Mouse (Mus musculus): ENCODE measurements around the gene Plekhg5. TPM values are rescaled to one million over a fixed set of nuclear protein-coding genes. Genes with fewer than 3 reads are reported as not detected.

Gene Plekhg5
- polyA plus RNA-seq, 1 experiment from 2014 or later = 21.3 TPM

GRCm38 (mm10) chr4:152158585-152159284 is 86.4 kb downstream of the Plekhg5 start, which contains the start of gene Hes2:
TSS of gene Hes2 (plus strand) at chr4:152158867.
- Histone ChIP-seq H3K9me3 (replicated peaks) (no peaks in the 10 kb centered on the region), H3K4me1 (peaks cover 26% of the 10 kb centered on the region), H3K27me3 (peaks cover 84% of the 10 kb centered on the region), H3K9ac (no peak within 1 kb of the TSS), H3K36me3 (no peaks in the 10 kb centered on the region), H3K4me3 (replicated peaks) (peak within 1 kb of the TSS; percentile 24), H3K4me2 (replicated peaks) (peak within 1 kb of the TSS; percentile 44), H3K27ac (replicated peaks) (no peak within 1 kb of the TSS)
- 3% methylated on average over 35 of the region's 35 CpGs for WGBS
- ATAC-seq (ENCODE audit: insufficient number of reproducible peaks, low FRiP score, low TSS enrichment, low read depth) = no peak

DNA sequence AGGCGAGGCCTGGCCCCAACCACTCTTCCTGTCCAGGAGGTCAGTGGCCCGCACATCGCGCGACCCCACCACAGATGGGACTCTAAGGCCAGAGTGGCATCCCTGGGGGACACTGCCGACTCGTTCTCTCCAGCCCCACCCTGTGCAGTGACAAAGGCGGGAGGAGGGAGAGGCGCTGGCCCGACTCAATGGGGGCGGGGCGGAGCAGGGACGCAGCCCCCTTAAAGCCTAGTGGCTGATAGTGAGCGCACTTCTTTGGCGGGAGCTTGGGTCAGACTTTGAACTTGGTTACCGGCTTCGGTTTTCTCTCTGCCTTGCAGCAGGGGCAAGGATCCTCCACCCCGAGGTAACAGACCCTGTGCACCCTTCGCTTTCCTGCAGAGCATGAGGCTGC is 87.0 kb downstream of the Plekhg5 start:
- Histone ChIP-seq H3K27me3 (peaks cover 84% of the 10 kb centered on the region), H3K4me2 (replicated peaks) (peak overlapping the region; percentile 44), H3K9ac (no peak overlapping the region), H3K27ac (replicated peaks) (no peak overlapping the region), H3K4me1 (peaks cover 20% of the 10 kb centered on the region), H3K36me3 (no peaks in the 10 kb centered on the region), H3K9me3 (replicated peaks) (no peaks in the 10 kb centered on the region), H3K4me3 (replicated peaks) (peak overlapping the region; percentile 24; the same call in 1 of the 2 replicates)
- WGBS = 2% methylated on average over 19 of the region's 19 CpGs
- ATAC-seq (ENCODE audit: insufficient number of reproducible peaks, low FRiP score, low TSS enrichment, low read depth) = no peak

- Histone ChIP-seq H3K9me3 (replicated peaks) (no peaks in the 10 kb centered on the region), H3K4me1 (peaks cover 29% of the 10 kb centered on the region), H3K4me3 (replicated peaks) (no peak overlapping the region), H3K4me2 (replicated peaks) (no peak overlapping the region), H3K36me3 (no peaks in the 10 kb centered on the region), H3K27me3 (peaks cover 73% of the 10 kb centered on the region), H3K9ac (no peak overlapping the region), H3K27ac (replicated peaks) (no peak overlapping the region)
- 32% methylated on average over 4 of the region's 4 CpGs for WGBS
- no peak for ATAC-seq (ENCODE audit: insufficient number of reproducible peaks, low FRiP score, low TSS enrichment, low read depth)
These were observed 88.5 kb downstream of the Plekhg5 start for GRCm38 (mm10) chr4:152160748-152161147.

- H3K9ac ChIP-seq = no peak overlapping the region
- H3K27ac ChIP-seq (replicated peaks) = no peak overlapping the region
- H3K4me3 ChIP-seq (replicated peaks) = no peak overlapping the region
- 65% methylated on average over 6 of the region's 6 CpGs for WGBS
- H3K27me3 ChIP-seq = peaks cover 70% of the 10 kb centered on the region
- H3K4me2 ChIP-seq (replicated peaks) = no peak overlapping the region
- peaks cover 32% of the 10 kb centered on the region for H3K4me1 ChIP-seq
- no peak for ATAC-seq (ENCODE audit: insufficient number of reproducible peaks, low FRiP score, low TSS enrichment, low read depth)
- no peaks in the 10 kb centered on the region for H3K9me3 ChIP-seq (replicated peaks)
- H3K36me3 ChIP-seq = no peaks in the 10 kb centered on the region
These were observed 89.3 kb downstream of the Plekhg5 start for GRCm38 (mm10) chr4:152161601-152162000.

GRCm38 (mm10) chr4:152162748-152163147 is 90.5 kb downstream of the Plekhg5 start:
- peaks cover 32% of the 10 kb centered on the region for H3K4me1 ChIP-seq
- WGBS = 76% methylated on average over 2 of the region's 2 CpGs
- no peak for ATAC-seq (ENCODE audit: insufficient number of reproducible peaks, low FRiP score, low TSS enrichment, low read depth)

More at GRCm38 (mm10) chr4:152162748-152163147, 90.5 kb downstream of the Plekhg5 start:
- Histone ChIP-seq H3K9ac (no peak overlapping the region), H3K36me3 (no peaks in the 10 kb centered on the region), H3K27me3 (peaks cover 61% of the 10 kb centered on the region), H3K27ac (replicated peaks) (no peak overlapping the region), H3K4me3 (replicated peaks) (no peak overlapping the region), H3K9me3 (replicated peaks) (no peaks in the 10 kb centered on the region), H3K4me2 (replicated peaks) (no peak overlapping the region)

Other genes with a start within 250 kb of the Plekhg5 start
- 76.7 and 77.1 TPM in 2 replicates for gene Camta1, start 210.6 kb upstream of the Plekhg5 start, polyA plus RNA-seq (2015; fragmentation: Nextera tagmentation; extraction: Ambion mirVana)
- gene Dnajc11, start 138.8 kb upstream of the Plekhg5 start, polyA plus RNA-seq (2015; fragmentation: Nextera tagmentation; extraction: Ambion mirVana) = 57.8 and 61.5 TPM in 2 replicates
- gene Thap3, start 83.5 kb upstream of the Plekhg5 start, polyA plus RNA-seq (2015; fragmentation: Nextera tagmentation; extraction: Ambion mirVana) = 53.8 and 60.4 TPM in 2 replicates
- 34.6 and 35.1 TPM in 2 replicates for gene Phf13, start 76.2 kb upstream of the Plekhg5 start, polyA plus RNA-seq (2015; fragmentation: Nextera tagmentation; extraction: Ambion mirVana)
- 18.8 TPM in 2 replicates for gene Klhl21, start 63.7 kb upstream of the Plekhg5 start, polyA plus RNA-seq (2015; fragmentation: Nextera tagmentation; extraction: Ambion mirVana)
- 20.6 TPM in 2 replicates for gene Zbtb48, start 44.8 kb upstream of the Plekhg5 start, polyA plus RNA-seq (2015; fragmentation: Nextera tagmentation; extraction: Ambion mirVana)
- 1.2 TPM in 2 replicates for gene Tas1r1, start 33.9 kb upstream of the Plekhg5 start, polyA plus RNA-seq (2015; fragmentation: Nextera tagmentation; extraction: Ambion mirVana)
- 31.0 and 32.4 TPM in 2 replicates for gene Nol9, start 33.2 kb upstream of the Plekhg5 start, polyA plus RNA-seq (2015; fragmentation: Nextera tagmentation; extraction: Ambion mirVana)
- 1.5 and 2.0 TPM in 2 replicates for gene Tnfrsf25, start 43.4 kb downstream of the Plekhg5 start, polyA plus RNA-seq (2015; fragmentation: Nextera tagmentation; extraction: Ambion mirVana)
- 7.5 TPM in 2 replicates for gene Espn, start 79.9 kb downstream of the Plekhg5 start, polyA plus RNA-seq (2015; fragmentation: Nextera tagmentation; extraction: Ambion mirVana)
- gene Hes2, start 86.4 kb downstream of the Plekhg5 start, polyA plus RNA-seq (2015; fragmentation: Nextera tagmentation; extraction: Ambion mirVana) = 1.6 and 1.9 TPM in 2 replicates
- gene Acot7, start 105.6 kb downstream of the Plekhg5 start, polyA plus RNA-seq (2015; fragmentation: Nextera tagmentation; extraction: Ambion mirVana) = 65.5 and 77.0 TPM in 2 replicates
- 29.0 and 35.7 TPM in 2 replicates for gene Gpr153, start 201.7 kb downstream of the Plekhg5 start, polyA plus RNA-seq (2015; fragmentation: Nextera tagmentation; extraction: Ambion mirVana)
- gene Hes3, start 219.2 kb downstream of the Plekhg5 start, polyA plus RNA-seq (2015; fragmentation: Nextera tagmentation; extraction: Ambion mirVana) = not detected in 2 replicates
- 23.5 and 26.7 TPM in 2 replicates for gene Icmt, start 224.7 kb downstream of the Plekhg5 start, polyA plus RNA-seq (2015; fragmentation: Nextera tagmentation; extraction: Ambion mirVana)
- 0.23 and 0.72 TPM in 2 replicates for gene Rnf207, start 246.5 kb downstream of the Plekhg5 start, polyA plus RNA-seq (2015; fragmentation: Nextera tagmentation; extraction: Ambion mirVana)

Measured in embryonic facial prominence, embryonic 15.5 days (tissue).